Mouse (Mus musculus) gastrocnemius, postnatal 36 days (tissue): Measurements from ENCODE around the gene Mamstr. TPM values are rescaled to one million over a fixed set of nuclear protein-coding genes. Genes with fewer than 3 reads are reported as not detected.
"Not testable (repeated sequence)": the region's sequence is repeated elsewhere in the genome, so short reads cannot be mapped to it uniquely, and the experiment has no call there.

ENCODE experiments used
- DNase-seq, 2 experiments: peaks; one replicate each; pipeline ENCODE4 v3.0.0; 2022
- intact Hi-C: fragments of 180-260 bp; cut with DNase I; formaldehyde crosslinking; loops from one replicate; pipeline ENCODE4 v1.15.1; 2025
- total RNA-seq, 2 experiments: library from RNA; stranded (reverse); gene quantifications; 2 replicates each; pipeline ENCODE4 v1.2.3; 2021

The Mamstr gene
- total RNA-seq, 2 experiments from 2014 or later: 45.7 to 49.7 TPM

DNA sequence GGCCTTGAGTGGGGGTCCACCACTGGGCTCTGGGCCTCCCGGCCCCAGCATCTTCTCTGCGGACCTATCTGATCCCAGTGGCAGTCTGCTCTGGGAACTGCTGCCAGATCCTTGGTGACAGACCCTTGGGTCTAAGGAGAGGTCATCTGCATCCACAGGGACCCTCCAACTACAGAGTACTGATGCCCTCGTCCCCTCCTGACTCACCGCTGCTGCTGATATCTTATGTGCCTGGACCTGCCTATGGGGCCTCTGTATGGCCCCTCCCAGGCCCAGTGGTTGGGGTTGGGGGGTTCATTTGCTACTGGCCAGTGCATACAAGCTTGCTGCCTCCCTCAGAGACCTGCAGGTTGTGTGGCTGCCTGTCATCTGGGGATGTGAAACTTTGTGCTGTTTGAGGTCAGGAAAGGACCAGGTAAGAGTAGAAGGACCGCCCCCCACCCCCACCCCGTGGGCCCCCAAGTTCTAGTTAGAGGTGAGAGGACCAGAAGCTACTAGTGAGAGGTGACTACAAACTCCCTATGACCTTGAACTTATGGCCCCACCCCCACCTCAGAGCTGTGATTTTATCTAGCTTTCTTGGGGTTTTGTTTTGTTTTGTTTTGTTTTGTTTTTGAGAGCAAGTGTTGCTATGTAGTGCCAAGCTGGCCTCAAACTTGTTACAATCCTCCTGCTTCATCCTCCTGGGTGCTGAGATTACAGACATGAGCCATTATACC lies 5.3 kb downstream of the Mamstr start:
- DNase-seq: no peak
- intact Hi-C loops: no loop called here

DNA sequence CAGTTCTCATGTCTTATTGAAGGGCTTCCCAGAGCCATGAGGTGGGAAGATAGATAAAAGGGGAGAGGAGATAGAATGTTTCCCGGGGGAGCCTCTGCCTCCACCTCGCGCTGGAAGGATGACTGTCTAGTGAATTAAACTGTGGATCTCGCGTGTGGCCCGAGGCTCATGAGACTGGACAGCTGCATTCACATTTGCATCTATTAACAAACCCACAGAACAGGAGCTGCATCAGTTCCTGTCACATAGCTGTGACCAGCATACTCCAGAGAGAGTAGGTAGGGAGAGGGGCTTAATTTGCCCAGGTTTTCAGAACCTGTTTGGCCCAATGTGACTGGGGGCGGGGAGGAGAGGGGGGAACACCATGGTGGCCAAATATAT lies 5.8 kb downstream of the Mamstr start:
- no peak for DNase-seq
- intact Hi-C loops: no loop called here

DNA sequence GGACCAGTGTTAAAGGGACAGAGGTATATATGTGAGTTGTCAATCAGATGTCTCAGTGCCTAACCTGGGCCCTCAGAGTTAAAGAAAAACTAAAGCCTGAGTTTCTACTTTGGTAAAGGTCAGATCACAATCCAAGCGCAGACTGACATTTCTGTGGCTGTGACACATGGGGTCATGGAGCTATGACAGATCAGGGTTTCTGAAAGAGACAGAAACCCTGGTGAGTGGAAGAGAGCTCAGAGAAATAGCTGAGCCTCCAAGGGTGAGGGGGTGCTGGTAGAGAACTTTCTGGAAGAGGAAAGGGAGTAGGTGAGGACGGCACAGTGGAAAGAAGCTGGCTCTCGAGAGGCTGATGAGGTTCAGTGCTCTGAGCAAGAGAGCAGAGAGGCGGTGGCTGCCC lies 6.9 kb downstream of the Mamstr start:
- intact Hi-C loops: loop anchor here (2.0 kb wide), 1 partner anchor 36 kb away; no protein-coding TSS in a partner anchor

DNA sequence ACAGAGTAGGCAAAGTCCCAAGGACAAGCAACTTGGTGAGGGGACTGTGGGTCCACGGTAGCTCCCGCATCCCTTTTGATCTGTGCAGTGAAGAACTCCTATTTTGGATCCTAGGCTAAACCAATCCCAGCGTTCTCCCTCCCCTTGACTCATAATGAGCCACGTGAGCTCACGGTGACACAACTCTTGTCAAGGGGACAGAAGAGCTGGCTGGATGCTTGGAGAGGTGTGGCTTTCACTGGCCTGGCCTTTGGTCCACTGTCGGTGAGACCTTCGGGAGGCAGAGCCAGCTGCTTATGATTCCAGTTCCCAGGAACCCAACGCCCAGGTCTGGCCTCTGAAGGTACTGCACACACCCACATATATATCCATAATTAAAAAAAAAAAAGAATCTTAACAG lies 9.6 kb downstream of the Mamstr start:
- DNase-seq: peak in 1 of 2 experiments; percentile 48
- intact Hi-C loops: no loop called here

More for the DNA sequence above, 6.9 kb downstream of the Mamstr start:
- no peak for DNase-seq

DNA sequence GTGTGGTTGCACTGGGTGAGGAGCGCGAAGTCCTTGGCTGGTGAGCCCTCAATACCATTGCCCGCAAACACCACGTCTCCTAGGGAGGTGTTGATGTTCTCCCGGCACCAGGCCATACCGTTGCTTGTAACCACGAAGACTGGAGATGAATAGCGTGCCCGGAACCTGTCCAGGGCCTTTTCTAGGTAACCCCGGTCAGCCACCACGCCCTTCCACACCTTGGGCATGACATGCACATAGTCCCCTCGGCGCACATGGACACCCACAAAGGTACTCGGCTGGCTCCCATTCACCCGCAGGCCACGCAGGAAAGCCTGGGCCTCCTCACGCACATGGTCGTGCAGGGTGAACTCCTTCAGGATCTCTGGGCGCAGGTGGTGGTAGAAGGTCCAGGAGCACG lies 10.7 kb downstream of the Mamstr start:
- DNase-seq, intact Hi-C loops: not testable (repeated sequence)

DNA sequence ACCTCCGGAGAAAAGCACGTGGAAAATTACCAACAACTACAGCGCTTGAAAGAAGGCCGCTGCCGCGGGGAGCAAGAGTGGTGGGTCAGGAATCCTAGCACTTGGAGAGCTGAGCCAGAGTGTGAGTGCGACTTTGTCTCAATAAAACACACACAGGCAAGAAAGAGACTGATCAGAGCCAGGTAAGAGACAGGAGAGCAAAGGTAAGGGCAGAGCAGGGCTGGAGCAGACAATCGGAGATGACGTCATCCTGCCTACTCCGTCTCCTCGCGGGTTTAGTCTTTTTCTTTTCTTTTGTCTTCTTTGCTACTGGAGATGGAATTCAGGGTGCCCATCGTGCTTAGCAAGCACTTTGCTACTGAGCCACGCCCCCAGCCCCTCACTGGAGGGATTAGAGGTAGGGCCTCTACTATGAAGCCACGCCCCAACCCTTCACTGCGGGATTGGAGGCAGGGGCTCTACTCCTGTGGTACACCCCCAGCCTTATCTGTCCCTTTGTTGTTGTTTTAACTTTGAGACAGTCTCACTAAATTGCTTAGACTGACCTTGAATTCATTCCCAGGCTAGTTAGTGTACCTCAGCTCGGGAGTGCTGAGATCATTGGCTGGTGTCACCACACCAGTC lies 14.8 kb downstream of the Mamstr start:
- intact Hi-C loops: loop anchor here (5.0 kb wide), 1 partner anchor 38 kb away; the partner anchor contains the start of gene Sec1
- DNase-seq: no peak

DNA sequence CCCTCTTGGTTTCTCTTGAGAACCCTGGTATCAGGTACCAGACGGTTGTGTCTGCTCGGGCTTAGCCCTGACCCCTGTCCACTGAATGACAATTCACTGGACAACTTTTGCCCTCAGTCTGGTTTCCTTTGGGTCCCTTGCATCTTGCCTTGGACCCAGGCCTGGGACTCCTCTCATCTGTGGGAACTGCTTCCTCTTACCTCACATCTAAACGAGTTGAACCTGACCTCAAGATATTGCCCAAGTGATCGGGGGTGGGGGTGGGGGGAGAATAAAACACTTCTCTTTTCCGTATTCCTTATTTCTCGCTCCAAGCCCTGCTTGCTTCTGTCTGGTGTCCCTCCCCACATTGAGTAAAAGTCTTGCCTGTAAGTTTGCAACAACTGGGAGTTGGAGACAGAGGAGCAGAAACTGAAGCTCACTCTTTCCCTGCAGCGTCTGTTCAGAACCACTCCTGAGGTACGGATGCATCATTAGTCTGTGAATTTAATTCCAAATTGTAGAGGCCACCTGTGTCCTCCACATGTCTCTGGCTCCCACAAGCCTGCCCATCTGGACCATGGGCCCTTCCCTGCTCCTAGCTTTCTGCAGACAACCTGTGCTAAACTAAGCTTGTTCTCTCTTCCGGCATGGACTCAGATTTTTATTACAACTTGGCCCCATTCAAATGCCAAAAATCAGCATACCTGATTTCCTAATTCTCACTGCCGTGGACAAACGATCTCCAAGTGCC lies 21.1 kb downstream of the Mamstr start:
- intact Hi-C loops: no loop called here
- DNase-seq: no peak

DNA sequence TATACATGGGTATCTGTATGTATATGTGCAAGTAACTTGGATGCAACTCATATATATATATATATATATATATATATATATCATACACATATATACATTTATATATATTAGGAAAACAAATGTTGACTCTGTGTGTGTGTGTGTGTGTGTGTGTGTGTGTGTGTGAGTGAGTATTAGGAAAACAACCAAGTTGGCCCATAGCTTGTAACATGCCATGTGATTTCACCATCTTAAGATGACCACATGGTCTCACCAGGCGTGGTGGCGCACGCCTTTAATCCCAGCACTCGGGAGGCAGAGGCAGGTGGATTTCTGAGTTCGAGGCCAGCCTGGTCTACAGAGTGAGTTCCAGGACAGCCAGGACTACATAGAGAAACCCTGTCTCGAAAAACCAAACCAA lies 21.9 kb downstream of the Mamstr start:
- intact Hi-C loops: not testable (repeated sequence)

DNA sequence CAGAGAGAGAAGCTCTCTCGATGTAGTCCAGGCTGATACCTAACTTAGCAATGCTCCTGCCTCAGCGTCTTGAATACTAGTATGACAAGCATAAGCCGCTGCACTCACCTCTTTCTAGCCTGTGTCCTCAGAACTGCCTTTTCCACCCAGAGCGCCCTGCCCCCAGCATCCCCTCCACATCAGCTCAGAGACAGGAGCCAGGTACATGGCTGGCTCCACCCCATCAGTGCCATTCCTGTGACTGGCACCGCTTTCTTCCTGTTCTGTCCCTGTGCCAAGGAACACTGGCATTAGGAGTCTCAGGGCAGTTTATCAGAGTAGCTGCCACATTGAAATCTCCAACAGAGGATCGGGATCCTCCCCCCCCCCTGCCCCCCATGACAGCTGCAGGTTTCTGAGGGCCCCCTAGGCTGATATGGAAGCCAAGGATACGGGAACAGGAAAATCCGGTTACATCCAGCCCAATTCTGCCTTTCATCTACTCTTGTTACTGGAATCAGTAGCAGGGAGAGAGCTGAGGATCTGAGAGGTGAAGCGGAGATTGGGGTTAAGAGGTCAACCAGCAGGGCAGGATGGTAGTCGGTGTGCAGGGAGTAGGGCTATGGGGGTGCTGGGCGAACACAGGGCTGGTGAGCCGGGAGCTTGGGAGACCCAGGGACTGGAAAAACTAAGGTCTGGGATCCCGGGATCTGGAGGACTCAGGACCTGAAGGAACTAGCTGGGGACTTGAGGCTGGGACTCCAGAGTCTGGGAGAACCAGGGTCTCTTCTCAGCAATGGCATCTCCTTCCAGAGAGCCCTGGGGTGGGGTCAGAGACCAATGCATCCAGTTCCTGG lies 25.7 kb downstream of the Mamstr start:
- intact Hi-C loops: loop anchor here (5.0 kb wide), 1 partner anchor 48 kb away; the partner anchor contains the start of genes Fgf21 and Fut1
- no peak for DNase-seq

More for the DNA sequence above, 21.9 kb downstream of the Mamstr start:
- DNase-seq: not testable (repeated sequence)

DNA sequence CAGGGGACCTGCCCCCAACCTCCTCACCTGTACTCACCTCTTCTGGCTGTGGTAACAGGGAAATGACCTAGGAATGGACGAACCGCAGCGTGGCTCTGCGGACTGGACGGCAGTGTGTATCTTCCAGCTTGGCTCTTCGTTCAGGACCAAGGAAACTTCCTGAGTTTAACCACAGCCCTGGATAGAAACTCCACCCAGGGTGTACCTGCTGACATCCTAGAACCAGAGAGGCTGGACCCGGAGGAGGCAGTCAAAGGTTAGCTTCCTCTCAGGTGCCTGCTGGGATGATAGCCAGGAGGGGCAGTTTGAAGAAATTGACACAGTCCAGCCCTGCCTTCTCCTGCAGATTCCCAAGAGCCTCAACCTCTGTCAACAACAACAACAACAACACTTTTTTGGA lies 26.4 kb downstream of the Mamstr start, which contains the start of gene Fut2:
Gene Fut2, minus strand, starts transcription at position 234 of the 400 bp plus-strand sequence.
- DNase-seq: no peak
- intact Hi-C loops: loop anchor here (5.0 kb wide), 1 partner anchor 49 kb away; the partner anchor contains the start of genes Fgf21 and Fut1

DNA sequence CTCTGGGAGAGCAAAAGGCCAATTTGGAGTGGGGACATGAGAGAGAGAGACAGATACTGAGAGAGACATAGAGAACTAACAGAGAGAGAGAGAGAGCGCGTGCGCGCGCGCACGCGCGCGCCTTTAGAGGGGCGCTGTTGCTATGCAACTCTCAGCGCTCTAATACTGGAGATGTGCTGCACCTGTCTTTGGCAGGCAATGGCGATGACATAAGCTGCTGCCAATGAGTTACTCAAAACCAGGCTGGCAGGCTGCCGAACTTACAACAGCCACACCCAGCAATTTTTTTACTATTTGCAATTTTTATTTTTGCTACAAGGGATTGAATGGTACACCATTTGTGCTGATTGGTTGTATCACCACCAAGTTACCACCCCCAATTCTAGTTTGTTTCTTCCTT lies 28.0 kb downstream of the Mamstr start:
- DNase-seq: no peak
- intact Hi-C loops: loop anchor here (5.0 kb wide), 1 partner anchor 50 kb away; the partner anchor contains the start of genes Fgf21 and Fut1

DNA sequence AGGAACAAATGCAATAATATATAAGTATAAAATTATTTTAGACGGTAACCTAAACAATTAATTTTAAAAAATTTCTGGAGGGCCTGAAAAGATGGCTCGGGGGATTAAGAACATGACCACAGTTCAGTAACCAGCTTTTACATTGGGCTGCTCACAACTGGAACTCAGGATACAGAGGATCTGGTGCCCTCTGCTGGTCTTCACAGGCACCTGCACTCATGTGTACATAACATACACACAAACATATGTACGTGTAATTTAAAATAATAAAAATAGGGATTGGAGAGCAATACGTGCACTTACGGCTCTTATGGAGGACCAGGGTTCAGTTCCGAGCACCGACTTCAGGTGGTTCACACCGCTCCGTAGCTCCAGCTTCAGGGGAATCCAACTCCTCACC lies 29.1 kb downstream of the Mamstr start:
- no peak for DNase-seq
- intact Hi-C loops: loop anchor here (5.0 kb wide), 1 partner anchor 52 kb away; the partner anchor contains the start of genes Fgf21 and Fut1

DNA sequence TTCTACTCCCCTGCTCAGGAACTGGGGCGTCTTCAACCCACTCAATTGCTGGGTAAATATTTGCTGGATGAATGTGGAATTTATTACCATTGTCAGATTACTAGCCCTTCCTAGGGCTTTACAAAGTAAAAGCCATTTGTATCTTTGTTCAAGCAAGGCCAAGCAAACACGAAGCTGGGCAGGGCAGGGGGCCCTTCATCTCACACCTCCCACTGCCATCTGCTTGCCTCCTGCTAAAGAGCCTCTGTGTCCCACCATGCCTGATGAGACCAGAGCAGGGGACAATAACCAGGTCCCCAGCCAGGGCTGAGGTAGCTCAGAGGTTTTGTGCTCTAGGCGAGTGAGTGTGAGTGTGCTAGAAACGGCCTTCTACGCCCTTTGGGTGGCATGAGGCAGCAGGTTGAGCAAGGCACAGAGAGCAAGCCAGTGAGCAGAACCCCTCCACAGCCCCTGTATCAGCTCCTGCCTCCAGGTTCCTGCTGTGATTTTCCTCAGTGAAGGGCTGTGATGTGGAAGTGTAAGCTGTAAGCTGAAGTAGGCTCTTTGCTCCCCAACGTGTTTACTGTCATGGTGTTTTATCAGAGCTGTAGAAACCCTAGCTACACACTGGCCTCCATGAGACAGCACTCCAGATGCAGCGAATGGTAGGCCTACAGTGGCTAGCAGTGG lies 38.0 kb downstream of the Mamstr start:
- intact Hi-C loops: no loop called here
- DNase-seq: no peak

DNA sequence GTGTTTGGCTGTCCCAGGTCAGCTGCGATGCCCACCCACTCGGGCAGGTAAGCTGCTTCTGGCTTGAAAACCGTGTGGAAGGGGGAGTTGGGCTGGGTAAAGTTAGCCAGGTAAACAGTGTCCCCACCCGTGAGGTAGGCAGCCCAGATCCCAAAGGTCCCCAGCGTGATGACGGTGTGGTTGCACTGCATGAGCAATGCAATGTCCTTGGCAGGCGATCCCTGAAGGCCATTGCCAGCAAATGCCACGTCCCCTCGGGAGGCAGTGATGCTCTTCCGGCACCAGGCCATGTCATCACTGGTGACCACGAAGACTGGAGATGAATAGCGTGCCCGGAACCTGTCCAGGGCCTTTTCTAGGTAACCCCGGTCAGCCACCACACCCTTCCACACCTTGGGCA lies 38.7 kb downstream of the Mamstr start:
- no peak for DNase-seq
- intact Hi-C loops: no loop called here

DNA sequence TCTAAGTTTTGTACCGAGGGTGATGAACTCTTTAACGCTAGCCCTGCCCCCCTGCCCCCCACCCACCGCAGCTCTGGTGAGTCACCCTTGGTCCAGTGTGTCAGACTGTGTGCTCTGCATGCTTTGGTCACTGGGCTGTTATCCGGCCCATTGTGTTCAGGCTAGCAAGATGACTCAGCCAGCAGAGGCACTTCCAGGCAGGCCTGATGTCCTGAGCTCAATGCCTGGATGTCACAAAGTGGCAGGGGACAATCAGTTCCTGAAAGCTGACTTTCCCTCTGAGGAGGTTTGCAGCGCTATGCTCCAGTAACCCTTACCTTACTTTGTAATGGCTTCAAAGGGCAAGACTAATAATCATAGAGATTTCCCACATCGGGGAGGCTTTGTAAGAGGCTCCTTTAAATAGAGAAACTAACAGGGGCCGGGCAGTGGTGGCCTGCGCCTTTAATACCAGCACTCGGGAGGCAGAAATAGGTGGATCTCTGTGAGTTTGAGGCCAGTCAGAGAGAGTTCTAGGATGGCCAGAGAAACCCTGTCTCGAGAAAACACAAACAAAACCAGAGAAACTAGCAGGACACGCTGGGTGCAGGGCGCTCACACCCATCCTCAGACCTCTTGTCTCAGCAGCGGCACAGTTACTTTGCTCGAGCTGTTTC lies 40.3 kb downstream of the Mamstr start:
- intact Hi-C loops: no loop called here

DNA sequence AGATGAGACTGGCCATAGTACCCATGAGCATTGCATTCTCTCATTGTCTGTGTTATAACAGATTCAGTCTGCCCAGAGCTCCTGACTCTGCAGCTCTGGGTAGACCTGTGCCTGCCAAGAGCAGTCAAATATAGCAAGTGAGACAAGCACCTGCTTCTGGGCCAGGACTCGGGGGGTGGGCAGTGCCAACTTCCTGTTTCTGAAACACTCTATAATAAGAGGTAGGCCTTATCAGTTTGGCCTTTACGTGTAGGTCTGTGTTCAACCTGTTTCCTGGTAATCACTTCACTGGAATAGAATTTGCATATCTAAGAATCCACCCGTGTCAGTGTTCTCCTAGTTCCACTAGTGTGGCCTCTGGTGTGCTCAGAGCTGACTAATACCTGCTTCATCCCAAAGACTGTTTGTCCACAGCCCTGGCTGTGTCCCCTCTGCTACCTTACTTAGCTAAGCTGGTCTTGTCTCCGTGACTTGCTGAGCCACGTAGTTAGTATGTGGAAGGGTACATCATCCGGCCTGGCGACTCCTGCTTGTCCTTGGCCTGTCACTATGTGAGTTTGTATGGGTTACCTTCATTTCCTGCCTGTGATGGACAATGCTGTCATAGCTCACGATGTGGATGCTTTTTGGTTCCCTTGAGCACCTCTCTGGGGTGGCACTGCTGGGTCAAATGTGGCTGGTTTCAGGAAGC lies 41.4 kb downstream of the Mamstr start:
- intact Hi-C loops: no loop called here
- no peak for DNase-seq

More for the DNA sequence above, 40.3 kb downstream of the Mamstr start:
- DNase-seq: no peak

DNA sequence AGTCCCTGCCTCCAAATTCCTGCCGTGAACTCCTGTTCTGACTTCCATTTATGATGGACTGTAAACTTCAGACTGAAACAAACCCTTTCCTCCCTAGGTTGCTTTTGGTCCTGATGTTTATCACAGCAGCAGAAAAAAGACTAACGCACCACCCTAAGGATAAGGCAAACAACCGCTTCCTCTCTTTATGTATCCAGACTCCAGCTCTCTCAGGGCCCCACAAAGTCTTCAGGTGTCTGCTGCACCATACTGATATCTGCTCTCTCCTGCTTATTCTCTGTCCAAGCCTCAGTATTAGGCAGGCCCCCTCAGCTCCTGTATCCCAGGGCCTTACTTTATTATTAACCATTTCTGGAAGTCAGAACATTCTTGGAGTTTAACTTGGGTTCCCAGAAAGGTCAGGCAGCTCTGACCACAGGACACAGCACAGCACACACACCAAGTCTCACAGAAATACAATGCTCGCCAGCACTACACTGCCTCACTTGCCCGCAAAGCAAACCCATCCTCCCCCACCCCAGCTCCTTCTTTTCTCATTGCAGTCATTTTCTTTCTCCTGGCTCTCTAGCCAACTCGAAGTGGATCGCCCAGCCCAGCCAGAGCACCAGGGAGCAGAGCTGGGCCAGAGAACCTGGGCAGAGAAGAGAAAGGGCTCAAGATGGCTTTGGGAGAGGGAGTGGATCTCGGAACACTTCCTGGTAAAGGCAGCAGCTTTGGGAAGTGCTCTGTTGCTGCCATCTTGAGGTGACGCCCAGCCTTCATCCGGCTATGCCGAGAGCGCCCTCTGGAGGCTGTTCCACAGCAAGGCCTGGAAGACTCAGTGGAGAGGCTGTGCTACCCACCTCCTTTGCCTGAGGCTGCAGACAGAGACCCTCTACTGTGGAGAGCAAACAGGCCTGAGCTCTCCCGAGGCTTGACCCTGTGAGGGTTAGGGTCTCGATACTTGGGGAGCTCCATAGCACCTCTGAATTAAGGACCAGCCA lies 42.7 kb downstream of the Mamstr start:
- DNase-seq: peak; percentile 81
- intact Hi-C loops: loop anchor here (2.0 kb wide), 1 partner anchor 36 kb away; no protein-coding TSS in a partner anchor
